Mouse (Mus musculus) lung, postnatal 0 days (tissue): ENCODE measurements around the gene Kcnk18.

Experiments
- CTCF ChIP-seq: IDR thresholded peaks from 2 replicates; pipeline ENCODE4 v1.5.1; 2016; ENCODE audit warnings: antibody characterized with exemption, mild to moderate bottlenecking
- EP300 ChIP-seq: IDR thresholded peaks from 2 replicates; pipeline ENCODE4 v1.6.1; 2016; ENCODE audit warnings: antibody characterized with exemption, mild to moderate bottlenecking, control low read depth

- TF ChIP-seq CTCF (no peak), EP300 (no peak)
Observed at GRCm38 (mm10) chr19:59218991-59219390, at the start of gene Kcnk18.
